Mouse (Mus musculus) myocyte (in vitro differentiated cells): ENCODE measurements at regions not wholly inside any gene's neighbourhood (a gene's known extent, or its start where the extent isn't known, plus 50 kb on each side); places are given as distances from the start of the nearest gene placed in this dataset.

Source experiments
- H3K27me3 ChIP-seq: one replicate; pipeline ENCODE4 v1.6.1; 2011; ENCODE audit not compliant: control insufficient read depth, insufficient read depth, insufficient read length
- H3K36me3 ChIP-seq: one replicate; pipeline ENCODE4 v1.6.1; 2011; ENCODE audit not compliant: control insufficient read depth, insufficient read depth
- H3K4me2 ChIP-seq: one replicate; pipeline ENCODE4 v1.6.1; 2011; ENCODE audit warnings: low read depth, control low read depth
- H3K4me3 ChIP-seq: one replicate; pipeline ENCODE4 v1.5.1; 2011; ENCODE audit warnings: mild to moderate bottlenecking, control low read depth, moderate library complexity
- H3K79me2 ChIP-seq: one replicate; pipeline ENCODE4 v1.6.1; 2011; ENCODE audit not compliant: control insufficient read depth, insufficient read depth
- H3ac ChIP-seq: one replicate; pipeline ENCODE4 v1.6.1; 2011; ENCODE audit not compliant: control insufficient read depth, insufficient read length
- CEBPB ChIP-seq: IDR thresholded peaks from 2 replicates; pipeline ENCODE4 v1.6.1; 2011; ENCODE audit warnings: mild to moderate bottlenecking, moderate library complexity; ENCODE audit not compliant: poor library complexity, insufficient read depth, severe bottlenecking
- E2F4 ChIP-seq: IDR thresholded peaks from one replicate; pipeline ENCODE4 v1.6.1; 2011; ENCODE audit warnings: mild to moderate bottlenecking, control low read depth, moderate library complexity; ENCODE audit not compliant: insufficient read depth
- MAX ChIP-seq: IDR thresholded peaks from one replicate; pipeline ENCODE4 v1.6.1; 2011; ENCODE audit warnings: low read depth, mild to moderate bottlenecking, control low read depth
- MYOD1 ChIP-seq, 3 experiments: IDR thresholded peaks; one replicate each; pipeline ENCODE4 v1.6.1; 2011; ENCODE audit warnings: control low read depth in 2 of 3, low read depth in 2 of 3, mild to moderate bottlenecking in 2 of 3, moderate library complexity in 1 of 3; ENCODE audit not compliant: insufficient read length in 2 of 3, control insufficient read depth in 1 of 3
- MYOG ChIP-seq, 3 experiments: IDR thresholded peaks; one replicate each; pipeline ENCODE4 v1.6.1; 2011; ENCODE audit warnings: control low read depth in 2 of 3, low read depth in 2 of 3, mild to moderate bottlenecking in 2 of 3; ENCODE audit not compliant: insufficient read length in 2 of 3, control insufficient read depth in 1 of 3, insufficient read depth in 1 of 3
- POLR2A ChIP-seq: IDR thresholded peaks from one replicate; pipeline ENCODE4 v1.6.1; 2011; ENCODE audit warnings: low read depth, mild to moderate bottlenecking, control low read depth, moderate library complexity; ENCODE audit not compliant: insufficient read length
- POLR2AphosphoS2 ChIP-seq: IDR thresholded peaks from one replicate; pipeline ENCODE4 v1.6.1; 2011; ENCODE audit warnings: low read depth, control low read depth; ENCODE audit not compliant: insufficient read length
- REST ChIP-seq: IDR thresholded peaks from one replicate; pipeline ENCODE4 v1.6.1; 2011; ENCODE audit warnings: mild to moderate bottlenecking, control low read depth, moderate library complexity; ENCODE audit not compliant: insufficient read depth, insufficient read length
- SRF ChIP-seq: IDR thresholded peaks from one replicate; pipeline ENCODE4 v1.6.1; 2011; ENCODE audit warnings: low read depth; ENCODE audit not compliant: control insufficient read depth, insufficient read length
- TCF12 ChIP-seq: IDR thresholded peaks from one replicate; pipeline ENCODE4 v1.6.1; 2011; ENCODE audit warnings: mild to moderate bottlenecking, control low read depth; ENCODE audit not compliant: poor library complexity, insufficient read depth, severe bottlenecking
- TCF3 ChIP-seq: IDR thresholded peaks from one replicate; pipeline ENCODE4 v1.6.1; 2011; ENCODE audit warnings: low read depth, control low read depth; ENCODE audit not compliant: insufficient read length
- USF1 ChIP-seq: IDR thresholded peaks from one replicate; pipeline ENCODE4 v1.6.1; 2011; ENCODE audit warnings: low read depth, mild to moderate bottlenecking, control low read depth, moderate library complexity

DNA sequence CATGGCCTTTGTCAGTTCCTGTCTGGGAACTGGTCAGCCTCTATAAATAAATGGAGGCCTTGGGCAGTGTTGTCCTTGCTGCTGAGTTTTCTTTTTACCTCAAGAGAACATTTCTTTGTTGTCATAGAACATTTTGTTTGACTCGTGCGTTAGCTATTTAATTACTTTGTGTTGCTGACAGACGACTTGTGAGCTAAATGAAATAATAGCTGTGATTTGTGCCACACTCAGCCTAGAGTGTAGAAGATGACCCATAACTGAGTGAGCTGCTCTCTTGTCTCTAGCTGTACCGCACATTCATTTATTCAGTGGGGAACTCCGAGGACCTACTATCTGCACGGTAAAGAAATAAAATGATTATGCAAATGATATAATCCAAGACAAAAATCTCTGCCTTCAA is 263.1 kb upstream of the Atp2b1 start:
- Histone ChIP-seq H3K4me3 (no peak overlapping the region), H3K27me3 (no peaks in the 10 kb centered on the region), H3K36me3 (no peaks in the 10 kb centered on the region), H3K4me2 (no peak overlapping the region), H3ac (no peak overlapping the region), H3K79me2 (no peaks in the 10 kb centered on the region)
- no peak for TF ChIP-seq E2F4
- no peak for TF ChIP-seq POLR2AphosphoS2
- no peak for TF ChIP-seq SRF
- no peak for TF ChIP-seq MAX
- no peak for TF ChIP-seq TCF3
- TF ChIP-seq USF1, result no peak
- TF ChIP-seq POLR2A, result no peak
- TF ChIP-seq CEBPB, result no peak
- TF ChIP-seq MYOD1 (IDR thresholded peaks at IDR 0.05; ENCODE audit: control insufficient read depth in 1 of 3, insufficient read length in 2 of 3, low read depth in 2 of 3), result no peak

DNA sequence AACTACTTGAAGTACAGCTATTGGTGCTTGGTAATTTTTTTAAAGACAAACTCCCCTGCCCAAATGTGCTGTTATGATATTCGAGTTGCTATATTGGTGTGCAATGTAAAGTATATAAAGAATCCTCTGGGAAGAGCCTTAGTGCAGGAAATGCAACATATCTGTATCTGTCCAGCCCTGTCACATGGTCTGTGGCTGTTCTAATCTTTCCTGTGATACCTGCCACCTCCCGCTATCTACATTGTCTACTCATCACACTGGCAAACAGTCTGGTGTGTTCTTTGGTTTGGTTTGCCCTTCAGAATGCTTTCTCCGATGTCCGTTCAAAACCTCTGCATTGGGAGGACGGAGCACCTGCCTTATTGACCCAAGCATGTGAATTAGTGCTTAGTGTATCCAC is 262.6 kb upstream of the Atp2b1 start:
- Histone ChIP-seq H3K27me3 (no peaks in the 10 kb centered on the region), H3K4me2 (no peak overlapping the region), H3K36me3 (no peaks in the 10 kb centered on the region), H3ac (no peak overlapping the region), H3K79me2 (no peaks in the 10 kb centered on the region), H3K4me3 (no peak overlapping the region)
- no peak for TF ChIP-seq REST
- no peak for TF ChIP-seq CEBPB
- no peak for TF ChIP-seq POLR2AphosphoS2
- TF ChIP-seq USF1, result no peak

DNA sequence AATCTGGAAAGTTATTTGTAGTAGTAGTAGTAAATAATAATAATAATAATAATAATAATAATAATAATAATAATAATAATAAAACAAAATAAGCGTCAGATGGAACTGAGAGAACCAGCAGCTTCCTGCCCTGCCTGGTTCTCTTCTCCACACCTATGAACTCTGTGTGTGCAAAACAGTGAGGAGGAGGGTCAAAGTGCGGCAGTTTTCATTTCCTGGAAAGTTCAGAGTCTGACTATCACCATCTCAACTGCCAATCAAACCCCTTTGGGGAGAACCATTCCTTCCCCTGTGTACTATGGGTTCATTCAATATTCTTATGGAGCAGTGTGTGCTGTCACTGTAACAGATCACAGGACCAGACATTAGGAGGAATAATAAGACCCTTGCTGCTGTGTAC is 262.1 kb upstream of the Atp2b1 start:
- no peak for TF ChIP-seq USF1
- TF ChIP-seq MYOD1 (IDR thresholded peaks at IDR 0.05; ENCODE audit: control insufficient read depth in 1 of 3, insufficient read length in 2 of 3, low read depth in 2 of 3), result no peak
- no peak for TF ChIP-seq REST
- TF ChIP-seq MYOG (IDR thresholded peaks at IDR 0.05; ENCODE audit: control insufficient read depth in 1 of 3, insufficient read depth in 1 of 3, insufficient read length in 2 of 3, low read depth in 2 of 3), result no peak
- no peak overlapping the region for H3K4me3 ChIP-seq

DNA sequence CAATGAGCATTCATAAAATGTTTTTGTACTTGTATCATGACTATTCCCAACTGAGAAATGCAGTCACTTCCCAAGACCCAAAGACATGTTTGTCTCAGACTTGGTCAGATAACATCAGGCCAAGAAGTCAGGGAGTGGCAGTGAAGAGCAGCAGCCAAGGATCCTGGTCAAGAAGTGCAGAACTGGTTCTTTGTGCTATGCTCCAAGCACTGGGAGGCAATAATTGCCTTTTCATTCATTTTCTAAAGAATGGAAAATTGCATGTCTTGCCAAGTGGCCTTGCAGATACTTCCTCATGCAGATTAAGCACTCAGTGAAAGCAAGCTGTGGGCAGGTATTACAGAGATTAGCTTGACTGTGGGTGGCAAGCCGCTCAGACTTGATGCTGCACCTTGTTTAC is 253.5 kb upstream of the Atp2b1 start:
- no peak overlapping the region for H3ac ChIP-seq
- no peaks in the 10 kb centered on the region for H3K79me2 ChIP-seq
- H3K36me3 ChIP-seq, result no peaks in the 10 kb centered on the region
- TF ChIP-seq POLR2AphosphoS2, result no peak
- TF ChIP-seq USF1, result no peak
- TF ChIP-seq E2F4, result no peak
- no peak for TF ChIP-seq CEBPB
- TF ChIP-seq MYOD1 (IDR thresholded peaks at IDR 0.05; ENCODE audit: control insufficient read depth in 1 of 3, insufficient read length in 2 of 3, low read depth in 2 of 3), result no peak
- TF ChIP-seq MYOG (IDR thresholded peaks at IDR 0.05; ENCODE audit: control insufficient read depth in 1 of 3, insufficient read depth in 1 of 3, insufficient read length in 2 of 3, low read depth in 2 of 3), result no peak
- no peak for TF ChIP-seq REST
- TF ChIP-seq TCF3, result no peak
- no peak for TF ChIP-seq MAX
- TF ChIP-seq POLR2A, result no peak
- no peak for TF ChIP-seq TCF12
- no peak for TF ChIP-seq SRF
- H3K27me3 ChIP-seq, result no peaks in the 10 kb centered on the region
- no peak overlapping the region for H3K4me2 ChIP-seq
- no peak overlapping the region for H3K4me3 ChIP-seq

More for the DNA sequence above, 262.1 kb upstream of the Atp2b1 start:
- no peak overlapping the region for H3ac ChIP-seq
- no peaks in the 10 kb centered on the region for H3K36me3 ChIP-seq
- no peaks in the 10 kb centered on the region for H3K27me3 ChIP-seq
- no peak overlapping the region for H3K4me2 ChIP-seq
- H3K79me2 ChIP-seq, result no peaks in the 10 kb centered on the region

DNA sequence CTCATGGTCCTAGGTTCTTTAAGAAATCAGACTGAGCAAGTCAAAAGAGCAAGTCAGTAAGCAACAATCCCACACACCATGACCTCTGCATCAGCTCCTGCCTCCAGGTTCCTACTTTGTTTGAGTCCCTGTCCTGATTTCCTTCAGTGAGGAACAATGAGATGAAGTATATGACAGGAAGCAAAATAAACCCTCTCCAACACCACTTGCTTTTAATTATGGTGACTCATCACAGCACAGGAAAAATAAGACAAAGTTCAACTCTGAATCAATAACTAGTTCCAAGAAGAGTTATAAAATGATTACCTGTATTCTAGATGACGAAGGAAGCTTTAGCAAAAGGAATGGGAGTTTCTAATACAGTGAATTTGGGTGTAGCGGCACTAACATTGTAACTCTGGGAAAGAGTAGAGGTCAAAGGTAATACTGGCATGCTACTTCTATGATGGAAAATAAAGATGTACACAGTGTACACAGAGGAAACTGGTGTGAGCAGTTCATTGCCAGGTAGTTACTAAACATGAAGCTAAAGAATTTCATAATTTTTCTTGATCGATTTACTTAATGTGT is 248.2 kb upstream of the Atp2b1 start:
- Histone ChIP-seq H3K27me3 (no peaks in the 10 kb centered on the region), H3K4me3 (no peak overlapping the region), H3K4me2 (no peak overlapping the region), H3ac (no peak overlapping the region), H3K79me2 (no peaks in the 10 kb centered on the region), H3K36me3 (no peaks in the 10 kb centered on the region)
- TF ChIP-seq MYOD1 (IDR thresholded peaks at IDR 0.05; ENCODE audit: control insufficient read depth in 1 of 3, insufficient read length in 2 of 3, low read depth in 2 of 3) (no peak), SRF (no peak), MYOG (IDR thresholded peaks at IDR 0.05; ENCODE audit: control insufficient read depth in 1 of 3, insufficient read depth in 1 of 3, insufficient read length in 2 of 3, low read depth in 2 of 3) (no peak), MAX (no peak), USF1 (no peak), REST (no peak), CEBPB (no peak), TCF3 (no peak), E2F4 (no peak), POLR2A (no peak), TCF12 (no peak), POLR2AphosphoS2 (no peak)
